Mouse (Mus musculus): ENCODE results near the gene Rtl6.

DNA sequence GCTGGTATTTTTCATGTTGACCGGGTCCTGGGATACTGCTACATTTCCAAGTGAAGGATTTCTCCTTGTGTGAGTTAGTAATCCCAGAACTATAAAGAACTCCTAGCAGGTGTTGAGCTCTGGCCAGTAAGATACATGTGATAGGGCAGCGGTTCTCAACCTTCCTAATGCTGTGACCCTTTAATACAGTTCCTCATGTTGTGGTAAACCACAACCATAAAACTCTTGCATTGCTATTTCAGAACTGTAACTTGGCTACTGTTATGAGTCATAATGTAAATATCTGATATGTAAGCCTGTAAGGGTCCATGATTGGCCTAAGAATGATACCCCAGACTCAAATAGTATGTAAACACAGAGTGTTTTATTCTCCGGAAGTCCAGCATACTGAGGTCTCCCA, 11.6 kb downstream of the Rtl6 start:
- TF ChIP-seq GATA1 (IDR thresholded peaks at IDR 0.05; ENCODE audit: low read length) (no peak), TAL1 (IDR thresholded peaks at IDR 0.05; ENCODE audit: low read length) (no peak)
